Mouse (Mus musculus) lung, adult 18-20 months (tissue): ENCODE results near the gene Skint5.
"Not testable (repeated sequence)": the region's sequence is repeated elsewhere in the genome, so short reads cannot be mapped to it uniquely, and the experiment has no call there.

Experiments used
- DNase-seq, 2 experiments: peaks; one replicate each; pipeline ENCODE4 v3.0.0; 2022; ENCODE audit warnings: mixed read lengths in 2 of 2

Gene Skint5

DNA sequence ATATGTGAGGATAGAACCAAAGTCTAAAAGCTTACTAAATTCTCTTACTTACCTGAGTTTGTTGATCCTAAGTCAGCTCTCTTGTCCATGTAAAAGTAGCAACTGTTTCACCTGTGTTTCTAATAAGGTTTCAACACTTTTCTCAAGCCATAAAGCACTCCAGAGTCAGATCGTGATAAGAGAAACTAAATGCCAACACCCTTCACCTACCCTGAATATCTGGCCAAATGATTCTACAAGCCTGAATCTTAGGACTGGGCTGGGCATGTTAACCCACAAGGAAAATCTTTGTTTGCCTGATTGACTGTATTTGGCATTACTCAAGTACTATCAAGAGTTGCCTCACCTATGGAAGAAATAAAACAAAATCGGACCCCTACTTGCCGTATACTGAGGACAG, at the start of gene Skint5:
Gene Skint5 (minus strand): TSS at position 101 of the 400 bp plus-strand sequence.
- DNase-seq = no peak

DNA sequence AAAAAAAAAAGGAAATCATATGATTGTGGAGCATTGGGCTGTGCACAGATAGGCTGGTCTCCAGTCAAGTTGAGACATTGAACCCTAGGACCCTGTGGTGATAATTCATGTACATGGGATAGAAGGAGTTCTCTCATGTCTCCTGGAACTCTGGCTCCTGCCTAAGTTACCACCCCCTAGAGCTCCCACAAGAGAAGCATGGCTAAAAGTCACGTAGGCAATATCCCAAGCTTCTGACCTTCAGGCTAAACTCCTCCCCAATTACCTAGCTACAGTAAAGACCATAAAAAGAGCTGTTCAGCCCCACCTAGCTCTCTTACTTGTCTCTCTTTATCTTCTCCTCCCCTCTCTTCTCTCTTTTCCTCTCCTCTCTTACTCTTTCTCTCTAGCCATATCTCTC, 42.0 kb downstream of the Skint5 start:
- no peak for DNase-seq

DNA sequence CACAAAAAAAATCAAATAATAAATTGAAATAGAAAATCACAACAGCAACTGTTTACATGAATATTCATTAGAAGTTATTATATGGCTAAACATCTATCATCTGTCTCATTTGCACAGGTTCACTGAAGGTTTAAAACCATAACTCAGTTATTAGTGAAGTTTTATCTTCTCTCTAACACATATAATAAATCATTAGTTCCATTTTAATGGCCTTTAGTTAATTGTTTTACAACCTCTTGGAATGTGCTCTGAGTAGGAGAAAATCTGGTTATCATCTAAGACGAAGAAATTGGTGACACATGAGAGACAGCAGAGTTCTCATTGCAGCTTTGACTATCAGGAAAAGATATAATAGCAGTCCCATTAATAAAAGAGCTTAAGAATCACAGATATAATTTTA, 235.1 kb downstream of the Skint5 start:
- no peak for DNase-seq

DNA sequence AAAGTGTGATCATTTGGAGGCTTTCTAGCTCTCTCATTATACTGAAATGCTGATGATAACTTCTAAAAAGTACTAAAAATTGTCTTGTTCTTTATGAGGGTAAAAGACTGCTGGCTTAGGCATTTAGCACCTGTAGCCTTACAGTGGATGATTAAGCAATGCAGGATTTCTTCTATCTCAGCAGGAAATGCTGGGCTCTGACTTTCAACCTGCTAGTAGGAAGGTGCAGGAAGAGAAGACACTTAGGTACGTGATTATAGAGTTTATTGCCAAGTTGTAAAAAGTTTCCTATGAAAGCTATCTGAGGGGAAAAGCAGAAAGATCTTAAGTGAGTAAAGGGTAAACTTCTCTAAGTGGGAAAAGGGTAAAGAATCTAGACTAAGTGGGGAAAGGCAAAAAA, 235.6 kb downstream of the Skint5 start:
- no peak for DNase-seq

DNA sequence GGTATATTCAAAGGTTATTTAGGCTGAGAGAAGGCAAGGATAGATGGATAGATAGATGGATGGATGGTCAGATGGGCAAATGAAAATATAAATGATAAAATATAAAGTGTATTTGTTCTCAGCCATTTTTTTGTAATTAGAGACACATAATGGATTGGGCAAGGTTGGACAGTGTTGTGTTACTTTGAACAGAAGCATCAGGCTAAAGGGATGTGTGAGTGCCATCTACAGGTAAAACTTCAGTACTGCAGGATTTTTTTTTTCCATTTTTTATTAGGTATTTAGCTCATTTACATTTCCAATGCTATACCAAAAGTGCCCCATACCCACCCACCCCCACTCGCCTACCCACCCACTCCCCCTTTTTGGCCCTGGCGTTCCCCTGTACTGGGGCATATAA, 551.1 kb downstream of the Skint5 start:
- DNase-seq = not testable (repeated sequence)
